Comparison of ENCODE assay signal across 8 mouse cellular contexts in the genomic region with DNA sequence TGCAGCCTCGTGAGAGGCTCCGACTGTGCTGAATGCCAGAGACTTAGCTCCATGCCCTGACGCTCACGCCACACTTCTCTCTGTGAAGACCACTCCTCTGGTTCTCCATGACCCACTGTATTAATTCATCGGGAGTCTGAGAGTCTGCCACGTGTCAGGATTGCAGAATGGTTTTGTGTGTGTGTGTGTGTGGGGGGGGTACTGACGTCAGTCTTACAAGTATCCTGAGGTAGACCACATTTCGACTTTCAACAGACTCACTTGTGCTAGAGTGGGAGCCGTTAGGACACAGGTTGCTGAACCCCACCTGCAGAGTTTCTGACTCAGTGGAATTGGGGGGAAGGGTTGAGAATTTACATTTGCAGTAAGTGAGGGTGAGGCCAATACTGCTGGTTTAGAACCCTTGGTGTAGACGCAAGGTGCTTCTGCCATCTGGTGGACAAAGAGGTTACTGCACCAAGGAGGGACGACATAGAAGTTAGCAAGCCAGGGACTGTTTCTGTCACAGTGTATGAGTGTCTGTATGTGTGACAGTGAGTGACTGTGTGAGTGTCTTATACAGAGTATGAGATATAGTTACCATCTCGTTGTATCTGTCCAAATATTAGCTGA. TPM values are rescaled to one million over a fixed set of nuclear protein-coding genes. Genes with fewer than 3 reads are reported as not detected.
A peak's percentile ranks its signal among the peaks of the same experiment; 100 is the strongest.
DNase-seq lines count a peak whose midpoint lies in the region; ATAC-seq lines count a peak whose summit lies in the region.

No protein-coding gene starts in this region.

- no peak overlapping the region for H3K27ac ChIP-seq in embryonic facial prominence, embryonic 14.5 days (replicated peaks; ENCODE audit: low read depth, low read length)
- H3K27ac ChIP-seq in heart, embryonic 12.5 days (ENCODE audit: poor library complexity, severe bottlenecking) = no peak overlapping the region
- no peak overlapping the region for H3K27ac ChIP-seq in liver, embryonic 13.5 days
- H3K27ac ChIP-seq in neural tube, embryonic 12.5 days = no peak overlapping the region

- peak; percentile 41 to 43 for DNase-seq in adrenal gland, postnatal 4 days (ENCODE audit: low spot score in 2 of 2)
- DNase-seq in embryonic facial prominence, embryonic 14.5 days (ENCODE audit: low spot score) = peak; percentile 78
- peak; percentile 85 for DNase-seq in kidney, postnatal 14 days
- peak; percentile 52 for DNase-seq in liver, embryonic 13.5 days
- DNase-seq in testis, postnatal 14 days (ENCODE audit: low spot score) = peak; percentile 48

- WGBS in embryonic facial prominence, embryonic 14.5 days = 47% methylated on average over 12 of the region's 12 CpGs
- 43% methylated on average over 12 of the region's 12 CpGs for whole genome bisulfite sequencing in heart, embryonic 12.5 days
- 46% methylated on average over 12 of the region's 12 CpGs for WGBS in liver, embryonic 13.5 days (ENCODE audit: insufficient replicate concordance)
- 45% methylated on average over 12 of the region's 12 CpGs for WGBS in neural tube, embryonic 12.5 days

- no peak overlapping the region for H3K4me2 ChIP-seq in embryonic facial prominence, embryonic 14.5 days (ENCODE audit: low read depth, low read length)
- peak overlapping the region; percentile 12; the same call in 1 of the 2 replicates for H3K4me2 ChIP-seq in heart, embryonic 12.5 days
- no peak overlapping the region for H3K4me2 ChIP-seq in liver, embryonic 13.5 days
- no peak overlapping the region for H3K4me2 ChIP-seq in neural tube, embryonic 12.5 days (replicated peaks)

- ATAC-seq in CD4-positive, CD25-positive, alpha-beta regulatory T cell, adult 4 months = peak; percentile 92
- peak; percentile 70; the same call in 1 of the 2 replicates for ATAC-seq in embryonic facial prominence, embryonic 14.5 days (ENCODE audit: low read depth)
- no peak for ATAC-seq in heart, embryonic 12.5 days (ENCODE audit: insufficient number of reproducible peaks, low FRiP score)
- ATAC-seq in liver, embryonic 13.5 days (ENCODE audit: low read depth) = peak; percentile 31; the same call in 1 of the 2 replicates
- peak; percentile 58; the same call in 1 of the 2 replicates for ATAC-seq in neural tube, embryonic 12.5 days (ENCODE audit: low FRiP score, low read depth)

- no peaks in the 10 kb centered on the region for H3K27me3 ChIP-seq in embryonic facial prominence, embryonic 14.5 days (replicated peaks; ENCODE audit: control insufficient read depth, insufficient read depth, low read length)
- no peaks in the 10 kb centered on the region for H3K27me3 ChIP-seq in heart, embryonic 12.5 days (replicated peaks)
- no peaks in the 10 kb centered on the region for H3K27me3 ChIP-seq in liver, embryonic 13.5 days
- H3K27me3 ChIP-seq in neural tube, embryonic 12.5 days (replicated peaks) = no peaks in the 10 kb centered on the region

- H3K9ac ChIP-seq in embryonic facial prominence, embryonic 14.5 days (ENCODE audit: low read depth, low read length) = no peak overlapping the region
- no peak overlapping the region for H3K9ac ChIP-seq in heart, embryonic 12.5 days
- H3K9ac ChIP-seq in liver, embryonic 13.5 days = no peak overlapping the region
- no peak overlapping the region for H3K9ac ChIP-seq in neural tube, embryonic 12.5 days

- H3K36me3 ChIP-seq in embryonic facial prominence, embryonic 14.5 days (ENCODE audit: control insufficient read depth, insufficient read depth, low read length) = no peaks in the 10 kb centered on the region
- H3K36me3 ChIP-seq in heart, embryonic 12.5 days = no peaks in the 10 kb centered on the region
- no peaks in the 10 kb centered on the region for H3K36me3 ChIP-seq in liver, embryonic 13.5 days
- H3K36me3 ChIP-seq in neural tube, embryonic 12.5 days = no peaks in the 10 kb centered on the region

- no peak overlapping the region for H3K4me3 ChIP-seq in embryonic facial prominence, embryonic 14.5 days (ENCODE audit: low read depth, low read length)
- no peak overlapping the region for H3K4me3 ChIP-seq in heart, embryonic 12.5 days
- no peak overlapping the region for H3K4me3 ChIP-seq in liver, embryonic 13.5 days (replicated peaks)
- H3K4me3 ChIP-seq in neural tube, embryonic 12.5 days = no peak overlapping the region

- H3K4me1 ChIP-seq in embryonic facial prominence, embryonic 14.5 days (ENCODE audit: control insufficient read depth, insufficient read depth, low read length) = no peaks in the 10 kb centered on the region
- peaks cover 12% of the 10 kb centered on the region for H3K4me1 ChIP-seq in heart, embryonic 12.5 days (replicated peaks)
- H3K4me1 ChIP-seq in liver, embryonic 13.5 days (replicated peaks) = no peaks in the 10 kb centered on the region
- no peaks in the 10 kb centered on the region for H3K4me1 ChIP-seq in neural tube, embryonic 12.5 days

- no peaks in the 10 kb centered on the region for H3K9me3 ChIP-seq in embryonic facial prominence, embryonic 14.5 days (ENCODE audit: control insufficient read depth, low read length)
- no peaks in the 10 kb centered on the region for H3K9me3 ChIP-seq in heart, embryonic 12.5 days (replicated peaks)
- H3K9me3 ChIP-seq in liver, embryonic 13.5 days (replicated peaks) = no peaks in the 10 kb centered on the region
- H3K9me3 ChIP-seq in neural tube, embryonic 12.5 days = no peaks in the 10 kb centered on the region

RNA-seq across cellular contexts. Expression of gene Lrguk, which starts 11.5 kb away (rescaled TPM):
- polyA plus RNA-seq in CD4-positive, CD25-positive, alpha-beta regulatory T cell, adult 4 months (2017; shearing (Covaris generic)) = not detected
- total RNA-seq in adrenal gland, postnatal 4 days (2021) = 1 to 10 TPM; 1.7 to 2.0 TPM
- polyA plus RNA-seq in embryonic facial prominence, embryonic 14.5 days (2014; fragmentation: Nextera tagmentation; extraction: Ambion mirVana) = 1.1 and 1.6 TPM in 2 replicates
- polyA plus RNA-seq in heart, embryonic 12.5 days (2016; fragmentation: Nextera tagmentation; extraction: Ambion mirVana) = 0.65 and 1.1 TPM in 2 replicates
- polyA plus RNA-seq in liver, embryonic 13.5 days (2015; fragmentation: Nextera tagmentation; extraction: Ambion mirVana) = 0.10 and 0.14 TPM in 2 replicates
- 0.46 and 1.2 TPM in 2 replicates for polyA plus RNA-seq in neural tube, embryonic 12.5 days (2016; fragmentation: Nextera tagmentation; extraction: Ambion mirVana)
